Mouse (Mus musculus) intestine, embryonic 16.5 days (tissue): Measurements from ENCODE around the gene Baiap2l1. TPM values are rescaled to one million over a fixed set of nuclear protein-coding genes. Genes with fewer than 3 reads are reported as not detected.

Source experiments
- ATAC-seq: fragments of 200-750 bp; cut with Nextera tagmentation; 2 replicates; pipeline ENCODE4 v1.8.0; 2017; ENCODE audit warnings: moderate TSS enrichment, moderate library complexity
- H3K27ac ChIP-seq: fragments of 300-500 bp; sonication (generic); 2 replicates; pipeline ENCODE4 v1.5.1; 2014; ENCODE audit warnings: mild to moderate bottlenecking, low read length
- H3K27me3 ChIP-seq: fragments of 300-500 bp; sonication (generic); replicated peaks from 2 replicates; pipeline ENCODE4 v1.6.1; 2014; ENCODE audit warnings: low read length, control low read depth, mixed read lengths; ENCODE audit not compliant: control insufficient read depth, insufficient read depth
- H3K36me3 ChIP-seq: fragments of 300-500 bp; sonication (generic); 2 replicates; pipeline ENCODE4 v1.6.1; 2014; ENCODE audit warnings: low read length, control low read depth; ENCODE audit not compliant: control insufficient read depth, insufficient read depth
- H3K4me1 ChIP-seq: fragments of 300-500 bp; sonication (generic); 2 replicates; pipeline ENCODE4 v1.6.1; 2014; ENCODE audit warnings: low read length, control low read depth, mixed read lengths; ENCODE audit not compliant: control insufficient read depth, insufficient read depth
- H3K4me2 ChIP-seq: fragments of 300-500 bp; sonication (generic); 2 replicates; pipeline ENCODE4 v1.6.1; 2014; ENCODE audit warnings: low read depth, low read length, control low read depth
- H3K4me3 ChIP-seq: fragments of 300-500 bp; sonication (generic); 2 replicates; pipeline ENCODE4 v1.5.1; 2014; ENCODE audit warnings: mild to moderate bottlenecking, low read length
- H3K9ac ChIP-seq: fragments of 300-500 bp; sonication (generic); 2 replicates; pipeline ENCODE4 v1.6.1; 2014; ENCODE audit warnings: low read depth, low read length
- H3K9me3 ChIP-seq: fragments of 300-500 bp; sonication (generic); 2 replicates; pipeline ENCODE4 v1.6.1; 2016; ENCODE audit warnings: low read length, control low read depth; ENCODE audit not compliant: control insufficient read depth
- WGBS: fragments of 180-500 bp; shearing (Covaris S2); extraction: QIAGEN DNeasy Blood & Tissue Kit; methylation state at CpG from one replicate; pipeline ENCODE4 v1.1.7; 2014; 5-methylcytosine and 5-hydroxymethylcytosine counted together
- polyA plus RNA-seq: library from polyadenylated mRNA; unstranded; fragments of >200 nt; fragmentation: Nextera tagmentation; extraction: Ambion mirVana; gene quantifications from 2 replicates; pipeline ENCODE4 v1.2.1, GENCODE M21; 2015

Baiap2l1 gene
- polyA plus RNA-seq, 1 experiment from 2014 or later: 32.0 TPM

DNA sequence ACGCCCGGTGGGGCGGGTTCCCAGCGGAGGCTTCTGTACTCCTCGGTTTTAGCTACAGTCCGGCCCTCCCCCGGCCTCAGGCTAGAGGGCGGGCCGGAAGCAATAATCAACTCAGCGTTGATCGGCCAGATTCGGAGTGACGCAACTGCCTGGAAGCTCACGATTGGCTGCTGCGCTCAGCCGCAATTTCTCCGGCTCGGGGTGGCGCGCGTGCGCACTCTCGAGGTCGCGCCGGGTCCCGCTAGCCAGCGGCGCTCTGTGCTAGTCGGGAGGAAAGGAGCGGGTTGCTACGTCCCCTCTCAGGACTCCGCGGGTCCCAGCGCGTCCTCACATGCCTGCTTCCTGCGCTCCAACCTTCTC is 134.4 kb downstream of the Baiap2l1 start, which contains the start of gene Tecpr1:
Tecpr1 (minus strand) TSS at position 113 of the 360 bp plus-strand sequence.
- Histone ChIP-seq H3K27ac (peak within 1 kb of the TSS; percentile 75), H3K9ac (peak within 1 kb of the TSS; percentile 69), H3K36me3 (no peaks in the 10 kb centered on the region), H3K4me3 (peak within 1 kb of the TSS; percentile 61), H3K4me2 (peak within 1 kb of the TSS; percentile 81), H3K4me1 (peaks cover 6% of the 10 kb centered on the region; the same call in 1 of the 2 replicates), H3K27me3 (no peaks in the 10 kb centered on the region), H3K9me3 (no peaks in the 10 kb centered on the region)
- under 1% methylated on average over 27 of the region's 37 CpGs for WGBS
- ATAC-seq: peak; percentile 98

DNA sequence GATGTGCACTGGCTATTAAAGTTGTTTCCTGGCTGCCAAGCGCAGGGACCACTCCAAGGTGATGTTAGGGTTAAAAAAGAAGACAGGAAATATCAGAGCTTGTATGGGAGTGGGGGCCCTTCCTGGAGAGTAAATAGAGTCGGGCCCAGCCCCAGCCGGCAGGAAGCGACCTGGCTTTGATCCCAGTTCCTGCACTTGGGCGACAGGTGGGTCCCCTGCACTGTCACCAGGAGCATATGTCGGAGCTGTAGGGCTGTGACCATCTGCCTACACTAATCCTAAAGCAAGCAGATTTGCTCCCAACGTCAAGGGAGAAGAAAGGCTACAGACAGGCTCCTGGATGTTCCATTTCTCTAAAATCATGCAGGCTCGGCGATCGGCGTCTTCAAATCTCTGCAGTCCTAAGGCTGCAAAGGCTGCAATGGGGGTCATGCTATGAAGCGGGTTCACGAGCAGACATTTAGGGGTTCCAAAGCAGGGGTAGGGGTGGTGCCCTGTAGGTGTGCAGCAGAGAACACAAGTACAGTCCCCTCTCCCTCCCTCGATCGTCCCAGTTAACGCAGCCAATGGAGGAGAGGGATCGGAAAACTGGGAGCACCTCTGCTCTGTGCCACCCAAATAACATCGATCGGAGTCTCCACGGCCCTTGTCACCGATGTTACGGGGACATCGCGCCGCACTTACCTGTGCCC is 135.0 kb downstream of the Baiap2l1 start:
- peak overlapping the region; percentile 61 for H3K4me3 ChIP-seq
- H3K4me2 ChIP-seq: peak overlapping the region; percentile 81
- WGBS: under 1% methylated on average over 25 of the region's 25 CpGs
- peak; percentile 63 for ATAC-seq
- H3K36me3 ChIP-seq: no peaks in the 10 kb centered on the region
- H3K4me1 ChIP-seq: peaks cover 6% of the 10 kb centered on the region; the same call in 1 of the 2 replicates
- H3K9me3 ChIP-seq: no peaks in the 10 kb centered on the region
- no peaks in the 10 kb centered on the region for H3K27me3 ChIP-seq
- H3K9ac ChIP-seq: peak overlapping the region; percentile 69
- peak overlapping the region; percentile 75 for H3K27ac ChIP-seq

DNA sequence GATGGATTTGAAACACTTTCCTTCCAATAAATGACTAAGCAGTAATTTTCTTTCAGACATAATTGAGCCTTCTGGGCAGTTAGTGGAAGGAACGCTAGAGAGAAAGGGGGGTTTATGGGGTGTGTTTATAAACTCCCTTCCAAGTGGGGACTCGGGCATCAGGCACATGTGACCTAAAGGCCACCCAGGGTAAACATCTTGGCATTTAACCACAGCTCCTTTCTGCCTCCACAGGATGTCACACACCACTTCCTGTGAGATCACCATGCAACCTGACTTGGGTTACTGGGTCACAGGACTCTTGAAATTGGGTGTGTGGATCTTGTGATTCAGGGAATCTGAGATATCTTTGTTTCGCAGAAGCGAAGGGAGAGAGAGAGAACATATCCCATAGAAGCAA is 136.6 kb downstream of the Baiap2l1 start:
- H3K9ac ChIP-seq: no peak overlapping the region
- no peak overlapping the region for H3K27ac ChIP-seq
- WGBS: 63% methylated on average over 4 of the region's 4 CpGs
- no peak for ATAC-seq
- peaks cover 6% of the 10 kb centered on the region; the same call in 1 of the 2 replicates for H3K4me1 ChIP-seq
- H3K9me3 ChIP-seq: no peaks in the 10 kb centered on the region
- no peak overlapping the region for H3K4me3 ChIP-seq
- H3K4me2 ChIP-seq: no peak overlapping the region
- no peaks in the 10 kb centered on the region for H3K27me3 ChIP-seq
- H3K36me3 ChIP-seq: no peaks in the 10 kb centered on the region

DNA sequence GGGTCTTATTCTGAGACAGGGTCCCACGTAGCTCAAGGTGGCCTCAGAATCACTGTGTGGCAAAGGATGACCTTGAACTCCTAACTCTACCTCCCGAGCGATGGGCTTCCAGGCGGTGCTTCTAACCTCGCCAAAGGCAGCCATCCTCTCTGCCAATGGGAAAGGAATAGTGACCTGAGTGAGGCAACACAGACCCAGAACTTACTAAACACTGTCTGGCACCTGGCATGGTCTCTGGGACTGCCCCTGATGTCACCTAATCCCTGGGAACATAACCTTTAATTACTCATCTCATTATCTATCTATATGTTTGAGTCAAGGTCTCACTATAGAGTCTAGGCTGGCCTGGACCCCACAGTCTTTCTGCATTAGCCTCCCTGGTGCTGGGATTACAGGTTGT is 138.0 kb downstream of the Baiap2l1 start:
- Histone ChIP-seq H3K9me3 (no peaks in the 10 kb centered on the region), H3K9ac (no peak overlapping the region), H3K27me3 (no peaks in the 10 kb centered on the region), H3K27ac (no peak overlapping the region), H3K36me3 (no peaks in the 10 kb centered on the region), H3K4me2 (no peak overlapping the region), H3K4me1 (peaks cover 6% of the 10 kb centered on the region; the same call in 1 of the 2 replicates), H3K4me3 (no peak overlapping the region)
- no peak for ATAC-seq
- 83% methylated on average over 5 of the region's 5 CpGs for WGBS

DNA sequence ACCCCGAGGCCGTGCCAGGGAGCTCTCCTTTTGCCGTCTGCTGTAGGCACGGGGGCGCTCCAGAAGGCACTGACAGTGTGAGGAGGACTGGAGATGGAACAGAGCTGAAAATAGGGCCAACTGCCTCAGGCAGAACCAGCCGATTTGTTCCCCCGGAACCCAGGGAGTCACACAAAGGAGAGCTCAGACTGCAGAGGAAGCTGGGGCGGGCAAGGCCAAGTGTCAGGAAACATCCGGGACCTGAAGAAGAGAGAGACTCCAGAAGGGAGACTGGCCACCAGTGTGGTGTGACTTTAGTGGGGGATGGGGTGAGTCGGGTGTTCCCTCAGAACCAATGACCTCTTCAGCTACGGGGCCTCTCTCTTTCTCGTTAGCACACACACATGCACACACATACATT is 138.6 kb downstream of the Baiap2l1 start:
- peaks cover 6% of the 10 kb centered on the region; the same call in 1 of the 2 replicates for H3K4me1 ChIP-seq
- H3K9ac ChIP-seq: no peak overlapping the region
- 80% methylated on average over 12 of the region's 12 CpGs for WGBS
- no peak for ATAC-seq
- no peaks in the 10 kb centered on the region for H3K27me3 ChIP-seq
- no peak overlapping the region for H3K4me3 ChIP-seq
- H3K27ac ChIP-seq: no peak overlapping the region
- no peak overlapping the region for H3K4me2 ChIP-seq
- H3K9me3 ChIP-seq: no peaks in the 10 kb centered on the region
- H3K36me3 ChIP-seq: no peaks in the 10 kb centered on the region

DNA sequence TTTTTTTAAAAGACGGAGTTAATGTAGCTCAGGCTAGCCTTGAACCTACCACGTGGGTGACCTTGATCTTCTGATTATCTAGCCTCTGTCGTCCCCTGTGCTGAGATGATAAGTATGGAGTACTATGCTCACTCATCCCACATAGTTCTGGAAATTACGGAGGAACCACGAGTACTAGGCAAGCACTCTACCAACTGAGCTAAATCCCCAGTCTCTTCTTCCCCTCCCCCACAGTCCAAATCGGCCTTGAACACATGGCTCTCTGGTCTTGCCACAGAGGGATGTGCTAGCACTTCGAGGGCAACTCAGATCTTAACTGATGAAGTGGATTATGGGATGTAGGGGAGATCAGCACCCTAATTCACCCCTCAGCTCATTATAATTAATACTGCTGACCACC is 139.9 kb downstream of the Baiap2l1 start:
- Histone ChIP-seq H3K36me3 (0 out of 2 replicates have a peak, but pooled peaks cover 5% of the 10 kb centered on the region), H3K9me3 (no peaks in the 10 kb centered on the region), H3K27me3 (no peaks in the 10 kb centered on the region), H3K27ac (no peak overlapping the region), H3K4me3 (no peak overlapping the region), H3K4me1 (peaks cover 6% of the 10 kb centered on the region; the same call in 1 of the 2 replicates), H3K4me2 (no peak overlapping the region), H3K9ac (no peak overlapping the region)
- 88% methylated on average over 7 of the region's 7 CpGs for WGBS
- ATAC-seq: no peak

DNA sequence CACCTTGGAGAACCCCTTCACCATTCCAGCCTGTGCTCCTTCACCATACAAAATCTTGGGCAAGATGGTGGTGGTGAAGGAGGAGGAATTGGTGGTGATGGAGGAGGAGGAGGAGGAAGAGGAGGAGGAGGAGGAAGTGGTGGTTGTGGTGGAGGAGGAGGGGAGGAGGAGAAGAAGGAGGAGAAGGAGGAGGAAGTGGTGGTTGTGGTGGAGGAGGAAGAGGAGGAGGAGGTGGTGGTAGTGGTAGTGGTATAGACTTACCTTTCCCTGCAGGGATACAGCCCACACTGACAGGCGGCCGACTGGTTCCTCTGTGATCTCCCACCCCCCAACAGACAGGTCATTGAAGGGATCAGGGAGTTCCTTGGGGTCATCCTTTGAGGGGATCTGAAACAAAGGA is 141.9 kb downstream of the Baiap2l1 start:
- Histone ChIP-seq H3K27ac (no peak overlapping the region), H3K27me3 (no peaks in the 10 kb centered on the region), H3K9ac (no peak overlapping the region), H3K36me3 (0 out of 2 replicates have a peak, but pooled peaks cover 5% of the 10 kb centered on the region), H3K4me2 (no peak overlapping the region), H3K4me3 (no peak overlapping the region), H3K9me3 (no peaks in the 10 kb centered on the region), H3K4me1 (no peaks in the 10 kb centered on the region)
- WGBS: 86% methylated on average over 2 of the region's 2 CpGs
- no peak for ATAC-seq

Other genes with a start within 250 kb of the Baiap2l1 start
- 10.2 and 13.0 TPM in 2 replicates for gene Bhlha15, start 167.8 kb downstream of the Baiap2l1 start, polyA plus RNA-seq
- 19.3 and 20.4 TPM in 2 replicates for gene Tecpr1, start 134.5 kb downstream of the Baiap2l1 start, polyA plus RNA-seq
- gene Bri3, start 113.7 kb downstream of the Baiap2l1 start, polyA plus RNA-seq: 111 and 142 TPM in 2 replicates
- 1.5 and 1.7 TPM in 2 replicates for gene Nptx2, start 187.8 kb upstream of the Baiap2l1 start, polyA plus RNA-seq